Mouse (Mus musculus) small intestine, adult 2 months (tissue): ENCODE data around the gene Btn1a1.

ENCODE experiments used
- CTCF ChIP-seq: fragments of 200-500 bp; IDR thresholded peaks from 2 replicates; pipeline ENCODE4 v1.5.1; 2012; ENCODE audit warnings: low read depth, mild to moderate bottlenecking, control low read depth, inconsistent platforms, low read length, moderate library complexity, mixed read lengths; ENCODE audit not compliant: insufficient replicate concordance, insufficient read length; ENCODE audit errors: extremely low read depth
- POLR2A ChIP-seq: fragments of 200-500 bp; IDR thresholded peaks from 2 replicates; pipeline ENCODE4 v1.6.1; 2012; ENCODE audit warnings: low read depth, mild to moderate bottlenecking, control low read depth, inconsistent platforms, low read length, moderate library complexity

DNA sequence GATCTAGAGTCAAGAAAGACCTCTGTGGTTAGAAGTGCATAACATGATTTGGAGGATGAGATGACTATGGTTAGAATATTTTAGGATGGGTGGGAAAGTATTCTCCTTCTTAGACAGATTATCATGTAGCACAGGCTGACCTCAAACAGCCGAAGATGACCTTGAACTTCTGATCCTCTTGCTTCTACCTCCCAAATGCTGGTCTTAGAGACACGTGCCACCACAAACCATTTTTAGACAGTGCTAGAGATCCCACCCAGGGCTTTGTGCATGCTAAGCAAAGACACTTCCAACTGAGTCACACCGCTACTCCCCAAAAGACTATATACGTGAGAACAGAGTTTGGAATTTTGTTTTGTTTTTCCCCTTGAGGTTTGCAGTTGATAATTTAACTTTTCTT lies 3.6 kb downstream of the Btn1a1 start:
- no peak for TF ChIP-seq CTCF
- no peak for TF ChIP-seq POLR2A
